Mouse (Mus musculus) lung, embryonic 15.5 days (tissue): ENCODE data around the gene Kat2a. TPM values are rescaled to one million over a fixed set of nuclear protein-coding genes. Genes with fewer than 3 reads are reported as not detected.
"Not testable (repeated sequence)": the region's sequence is repeated elsewhere in the genome, so short reads cannot be mapped to it uniquely, and the experiment has no call there.

Experiments used
- ATAC-seq: fragments of 200-750 bp; cut with Nextera tagmentation; 2 replicates; pipeline ENCODE4 v1.8.0; 2017; ENCODE audit warnings: moderate number of reproducible peaks, borderline replicate concordance; ENCODE audit not compliant: low FRiP score, low TSS enrichment; ENCODE audit errors: extremely low read depth
- H3K27ac ChIP-seq: fragments of 300-500 bp; sonication (generic); 2 replicates; pipeline ENCODE4 v1.5.1; 2015; ENCODE audit warnings: moderate library complexity, mild to moderate bottlenecking, inconsistent platforms
- H3K27me3 ChIP-seq: fragments of 300-500 bp; sonication (generic); 2 replicates; pipeline ENCODE4 v1.6.1; 2015; ENCODE audit warnings: inconsistent platforms
- H3K36me3 ChIP-seq: fragments of 300-500 bp; sonication (generic); 2 replicates; pipeline ENCODE4 v1.6.1; 2015; ENCODE audit warnings: inconsistent platforms
- H3K4me1 ChIP-seq: fragments of 300-500 bp; sonication (generic); 2 replicates; pipeline ENCODE4 v1.6.1; 2015; ENCODE audit warnings: inconsistent platforms
- H3K4me2 ChIP-seq: fragments of 300-500 bp; sonication (generic); 2 replicates; pipeline ENCODE4 v1.6.1; 2015; ENCODE audit warnings: inconsistent platforms, mild to moderate bottlenecking, moderate library complexity
- H3K4me3 ChIP-seq: fragments of 300-500 bp; sonication (generic); 2 replicates; pipeline ENCODE4 v1.5.1; 2015; ENCODE audit warnings: mild to moderate bottlenecking, inconsistent platforms
- H3K9ac ChIP-seq: fragments of 300-500 bp; sonication (generic); 2 replicates; pipeline ENCODE4 v1.6.1; 2015; ENCODE audit warnings: inconsistent platforms
- H3K9me3 ChIP-seq: fragments of 300-500 bp; sonication (generic); 2 replicates; pipeline ENCODE4 v1.6.1; 2016; ENCODE audit warnings: inconsistent platforms
- WGBS: fragments of 180-500 bp; shearing (Covaris S2); methylation state at CpG from one replicate; pipeline ENCODE4 v1.1.7; 2015; 5-methylcytosine and 5-hydroxymethylcytosine counted together
- polyA plus RNA-seq: library from polyadenylated mRNA; unstranded; fragments of >200 nt; fragmentation: Nextera tagmentation; extraction: Ambion mirVana; gene quantifications from 2 replicates; pipeline ENCODE4 v1.2.1, GENCODE M21; 2015

Gene Kat2a
- polyA plus RNA-seq, 1 experiment from 2014 or later = 52.9 TPM

GRCm38 (mm10) chr11:100685371-100685770, 26.9 kb downstream of the Kat2a start:
- 85% methylated on average over 2 of the region's 3 CpGs for WGBS
- no peak overlapping the region for H3K4me2 ChIP-seq
- H3K9ac ChIP-seq = no peak overlapping the region
- no peak overlapping the region for H3K4me3 ChIP-seq
- no peaks in the 10 kb centered on the region for H3K4me1 ChIP-seq
- H3K36me3 ChIP-seq = no peaks in the 10 kb centered on the region
- no peak for ATAC-seq
- H3K27me3 ChIP-seq = no peaks in the 10 kb centered on the region
- no peaks in the 10 kb centered on the region for H3K9me3 ChIP-seq
- no peak overlapping the region for H3K27ac ChIP-seq

DNA sequence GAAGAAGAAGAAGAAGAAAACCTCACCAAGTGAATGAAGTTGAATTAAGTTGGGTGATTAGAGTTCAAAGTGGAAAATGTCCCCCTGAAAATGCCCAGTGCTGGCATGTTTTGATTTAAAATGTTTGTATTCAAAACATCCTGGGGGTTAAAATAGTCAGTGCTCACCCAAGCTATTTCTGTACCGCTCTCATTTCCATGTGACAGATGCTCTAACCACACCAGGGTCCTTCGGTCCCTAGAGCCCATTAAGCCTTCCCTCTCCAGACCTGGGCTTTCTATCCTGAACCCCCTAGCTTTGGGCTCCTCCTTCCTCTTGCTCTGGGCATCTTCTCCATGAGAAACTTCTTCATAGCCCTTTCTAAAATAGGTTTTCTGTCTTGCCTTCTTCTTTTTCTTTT, 28.2 kb downstream of the Kat2a start:
- 57% methylated on average over 2 of the region's 2 CpGs for WGBS
- ATAC-seq = no peak
- H3K27ac ChIP-seq = no peak overlapping the region
- no peaks in the 10 kb centered on the region for H3K4me1 ChIP-seq
- no peak overlapping the region for H3K4me3 ChIP-seq
- no peak overlapping the region for H3K9ac ChIP-seq
- H3K9me3 ChIP-seq = no peaks in the 10 kb centered on the region
- no peak overlapping the region for H3K4me2 ChIP-seq
- no peaks in the 10 kb centered on the region for H3K36me3 ChIP-seq
- no peaks in the 10 kb centered on the region for H3K27me3 ChIP-seq

DNA sequence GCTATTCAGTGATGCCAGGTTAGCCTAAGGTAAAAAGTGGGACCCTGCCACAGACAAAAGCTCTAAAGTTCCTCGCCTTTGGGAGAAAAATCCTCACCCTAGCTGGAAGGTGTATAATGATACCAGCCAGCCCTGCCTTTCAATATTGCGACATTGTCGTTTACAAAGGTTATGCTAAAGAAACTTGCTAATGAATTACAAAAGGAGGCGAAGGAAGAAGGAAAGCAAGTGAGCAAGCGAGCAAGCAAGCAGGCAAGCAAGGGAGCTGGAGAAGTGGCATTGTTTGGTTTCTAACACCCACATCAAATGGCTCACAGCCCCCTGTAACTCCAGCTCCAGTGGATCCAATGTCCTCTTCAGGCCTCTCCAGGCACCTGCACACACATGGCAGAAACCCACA, 29.7 kb downstream of the Kat2a start:
- no peaks in the 10 kb centered on the region for H3K27me3 ChIP-seq
- no peak overlapping the region for H3K9ac ChIP-seq
- 71% methylated on average over 5 of the region's 5 CpGs for WGBS
- no peak overlapping the region for H3K4me3 ChIP-seq
- H3K36me3 ChIP-seq = no peaks in the 10 kb centered on the region
- ATAC-seq = no peak
- no peak overlapping the region for H3K4me2 ChIP-seq
- no peaks in the 10 kb centered on the region for H3K4me1 ChIP-seq
- H3K27ac ChIP-seq = no peak overlapping the region
- no peaks in the 10 kb centered on the region for H3K9me3 ChIP-seq

GRCm38 (mm10) chr11:100681826-100682225, 30.4 kb downstream of the Kat2a start:
- WGBS = 74% methylated on average over 5 of the region's 5 CpGs
- H3K4me2 ChIP-seq = no peak overlapping the region

DNA sequence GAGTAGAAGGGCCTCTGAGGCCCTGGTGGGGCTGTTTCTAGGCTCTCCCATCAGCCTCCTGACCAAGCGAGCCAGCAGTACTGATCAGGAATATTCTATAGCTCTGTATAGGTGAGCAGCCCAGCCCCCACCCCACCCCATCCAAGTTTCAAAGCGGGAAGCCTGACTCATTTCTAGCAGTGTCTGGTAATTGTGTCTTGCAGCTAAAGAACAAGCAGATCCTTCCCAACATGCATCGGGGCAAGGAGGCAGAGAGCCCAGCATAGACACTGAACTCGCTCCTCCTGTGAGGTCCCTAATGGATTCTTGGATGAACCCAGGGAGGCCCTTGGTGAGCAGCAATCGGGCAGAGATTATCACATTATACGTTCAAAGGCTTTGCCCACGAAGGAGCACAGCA, 34.5 kb downstream of the Kat2a start:
- H3K4me1 ChIP-seq = peaks cover 4% of the 10 kb centered on the region; the same call in 1 of the 2 replicates
- no peak overlapping the region for H3K4me3 ChIP-seq
- no peak overlapping the region for H3K4me2 ChIP-seq
- H3K27me3 ChIP-seq = peaks cover 13% of the 10 kb centered on the region
- 42% methylated on average over 7 of the region's 7 CpGs for WGBS
- H3K27ac ChIP-seq = no peak overlapping the region
- no peaks in the 10 kb centered on the region for H3K36me3 ChIP-seq
- no peaks in the 10 kb centered on the region for H3K9me3 ChIP-seq
- ATAC-seq = no peak
- no peak overlapping the region for H3K9ac ChIP-seq

More at GRCm38 (mm10) chr11:100681826-100682225, 30.4 kb downstream of the Kat2a start:
- Histone ChIP-seq H3K27me3 (no peaks in the 10 kb centered on the region), H3K9ac (no peak overlapping the region), H3K4me3 (no peak overlapping the region), H3K9me3 (no peaks in the 10 kb centered on the region), H3K36me3 (no peaks in the 10 kb centered on the region), H3K4me1 (no peaks in the 10 kb centered on the region), H3K27ac (no peak overlapping the region)
- ATAC-seq = no peak

- peak overlapping the region; percentile 30 for H3K4me2 ChIP-seq
- H3K9ac ChIP-seq = peak overlapping the region; percentile 22; the same call in 1 of the 2 replicates
- H3K9me3 ChIP-seq = no peaks in the 10 kb centered on the region
- H3K27ac ChIP-seq = no peak overlapping the region
- no peaks in the 10 kb centered on the region for H3K36me3 ChIP-seq
- peaks cover 4% of the 10 kb centered on the region; the same call in 1 of the 2 replicates for H3K4me1 ChIP-seq
- 2% methylated on average over 23 of the region's 23 CpGs for WGBS
- peaks cover 28% of the 10 kb centered on the region for H3K27me3 ChIP-seq
- no peak overlapping the region for H3K4me3 ChIP-seq
- ATAC-seq = peak; percentile 75; the same call in 1 of the 2 replicates
Measured at GRCm38 (mm10) chr11:100673169-100673568, 39.1 kb downstream of the Kat2a start.

GRCm38 (mm10) chr11:100671956-100672355, 40.3 kb downstream of the Kat2a start:
- peaks cover 4% of the 10 kb centered on the region; the same call in 1 of the 2 replicates for H3K4me1 ChIP-seq
- no peak overlapping the region for H3K4me2 ChIP-seq
- no peak overlapping the region for H3K9ac ChIP-seq
- no peak overlapping the region for H3K4me3 ChIP-seq
- no peaks in the 10 kb centered on the region for H3K9me3 ChIP-seq
- peaks cover 28% of the 10 kb centered on the region for H3K27me3 ChIP-seq
- ATAC-seq = no peak
- H3K27ac ChIP-seq = no peak overlapping the region
- no peaks in the 10 kb centered on the region for H3K36me3 ChIP-seq
- WGBS = 53% methylated on average over 2 of the region's 2 CpGs

DNA sequence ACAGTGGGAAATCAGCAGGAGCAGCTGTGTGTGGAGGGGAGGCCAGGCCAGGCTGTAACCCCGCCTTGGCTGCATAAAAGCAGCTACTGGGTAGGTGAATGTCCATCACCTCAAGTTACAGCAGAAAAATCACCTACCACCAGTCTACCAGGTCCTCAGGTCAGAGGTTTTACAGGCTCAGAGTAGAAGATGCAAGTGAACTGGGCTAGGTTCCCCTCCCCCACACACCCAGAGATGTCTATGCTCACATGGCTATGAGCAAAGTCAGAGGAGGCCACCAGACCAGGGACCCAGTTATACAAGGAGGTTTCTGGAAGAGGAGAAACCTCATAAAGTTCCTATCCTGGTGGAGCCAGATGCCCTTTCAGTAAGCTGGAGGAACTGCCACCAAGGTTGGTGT, 41.2 kb downstream of the Kat2a start:
- Histone ChIP-seq H3K4me1 (peaks cover 4% of the 10 kb centered on the region; the same call in 1 of the 2 replicates), H3K9me3 (no peaks in the 10 kb centered on the region), H3K27me3 (peaks cover 28% of the 10 kb centered on the region), H3K4me3 (no peak overlapping the region), H3K36me3 (no peaks in the 10 kb centered on the region), H3K4me2 (no peak overlapping the region), H3K27ac (no peak overlapping the region), H3K9ac (no peak overlapping the region)
- whole genome bisulfite sequencing = 76% methylated on average over 1 of the region's 1 CpGs
- no peak for ATAC-seq

DNA sequence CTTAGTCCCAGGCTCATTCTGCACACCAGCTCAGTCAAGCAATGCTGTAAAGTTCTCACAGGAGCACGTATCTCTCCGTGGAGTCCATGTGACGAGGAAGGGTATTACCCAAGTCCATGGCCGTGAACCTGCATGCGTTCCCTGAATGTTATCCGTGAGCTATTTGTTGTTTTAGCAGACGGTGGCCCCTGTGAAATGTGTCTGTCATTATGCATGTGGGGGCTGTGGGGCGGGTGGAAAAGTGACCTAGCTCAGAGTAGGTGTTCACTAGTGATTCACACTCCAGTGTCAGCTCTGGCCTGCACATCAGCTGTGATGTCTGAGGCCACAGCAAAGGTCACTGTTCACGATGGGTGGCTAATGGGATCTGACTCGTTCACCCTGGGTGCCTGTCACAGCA, 52.5 kb downstream of the Kat2a start:
- Histone ChIP-seq H3K36me3 (no peaks in the 10 kb centered on the region), H3K27me3 (no peaks in the 10 kb centered on the region), H3K4me2 (no peak overlapping the region), H3K9me3 (no peaks in the 10 kb centered on the region), H3K27ac (no peak overlapping the region), H3K9ac (no peak overlapping the region), H3K4me1 (no peaks in the 10 kb centered on the region), H3K4me3 (no peak overlapping the region)
- no peak for ATAC-seq
- 56% methylated on average over 10 of the region's 10 CpGs for WGBS

DNA sequence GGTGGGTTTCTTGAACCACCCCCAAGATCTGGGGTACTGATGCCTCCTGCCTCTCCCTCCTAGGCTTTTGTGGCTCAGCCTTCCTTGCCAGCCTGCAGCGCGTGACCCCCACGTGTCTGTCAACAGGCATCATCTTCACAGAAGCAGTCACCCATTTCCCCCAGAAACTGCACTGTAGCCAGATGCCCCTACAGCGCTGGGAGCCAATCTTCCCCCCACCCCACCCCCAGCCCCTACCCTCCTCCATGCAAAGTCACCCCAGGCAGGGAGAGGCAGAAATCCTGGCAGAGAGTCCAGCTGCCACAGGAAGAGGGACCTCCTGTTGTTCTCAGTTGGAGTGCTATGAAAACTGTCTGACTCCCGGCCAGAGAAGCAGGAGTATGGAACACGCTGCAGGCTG, 55.8 kb downstream of the Kat2a start:
- Histone ChIP-seq H3K4me2 (no peak overlapping the region), H3K9ac (no peak overlapping the region), H3K9me3 (no peaks in the 10 kb centered on the region), H3K27me3 (peaks cover 5% of the 10 kb centered on the region), H3K36me3 (no peaks in the 10 kb centered on the region), H3K4me3 (no peak overlapping the region), H3K27ac (no peak overlapping the region), H3K4me1 (no peaks in the 10 kb centered on the region)
- 9% methylated on average over 6 of the region's 6 CpGs for WGBS
- ATAC-seq = no peak

- not testable (repeated sequence) for H3K4me2 ChIP-seq, H3K4me1 ChIP-seq, H3K36me3 ChIP-seq, H3K9me3 ChIP-seq, H3K27ac ChIP-seq, ATAC-seq, H3K4me3 ChIP-seq, H3K9ac ChIP-seq
- peaks cover 13% of the 10 kb centered on the region for H3K27me3 ChIP-seq
- 63% methylated on average over 3 of the region's 3 CpGs for WGBS
Measured at GRCm38 (mm10) chr11:100655589-100655988, 56.7 kb downstream of the Kat2a start.
